Mouse (Mus musculus) heart, embryonic 16.5 days (tissue): ENCODE measurements at regions not wholly inside any gene's neighbourhood (a gene's known extent, or its start where the extent isn't known, plus 50 kb on each side); places are given as distances from the start of the nearest gene placed in this dataset.

Experiments used
- ATAC-seq: fragments of 200-750 bp; cut with Nextera tagmentation; replicated peaks from 2 replicates; pipeline ENCODE4 v1.8.0; 2017; ENCODE audit warnings: moderate number of reproducible peaks; ENCODE audit not compliant: insufficient read depth, low FRiP score; ENCODE audit errors: extremely low read depth
- H3K27ac ChIP-seq: fragments of 300-500 bp; sonication (generic); 2 replicates; pipeline ENCODE4 v1.5.1; 2014; ENCODE audit warnings: mild to moderate bottlenecking, low read length, control low read depth, moderate library complexity
- H3K27me3 ChIP-seq: fragments of 300-500 bp; sonication (generic); 2 replicates; pipeline ENCODE4 v1.6.1; 2014; ENCODE audit warnings: low read length, mixed read lengths; ENCODE audit not compliant: control insufficient read depth, insufficient read depth
- H3K36me3 ChIP-seq: fragments of 300-500 bp; sonication (generic); 2 replicates; pipeline ENCODE4 v1.6.1; 2014; ENCODE audit not compliant: control insufficient read depth, insufficient read depth
- H3K4me1 ChIP-seq: fragments of 300-500 bp; sonication (generic); 2 replicates; pipeline ENCODE4 v1.6.1; 2014; ENCODE audit warnings: low read length, mixed read lengths; ENCODE audit not compliant: control insufficient read depth, insufficient read depth
- H3K4me2 ChIP-seq: fragments of 300-500 bp; sonication (generic); 2 replicates; pipeline ENCODE4 v1.6.1; 2014; ENCODE audit warnings: low read depth, mild to moderate bottlenecking, control low read depth, low read length
- H3K4me3 ChIP-seq: fragments of 300-500 bp; sonication (generic); 2 replicates; pipeline ENCODE4 v1.5.1; 2014; ENCODE audit warnings: mild to moderate bottlenecking, control low read depth, low read length
- H3K9ac ChIP-seq: fragments of 300-500 bp; sonication (generic); 2 replicates; pipeline ENCODE4 v1.6.1; 2014; ENCODE audit warnings: low read length, control low read depth
- H3K9me3 ChIP-seq: fragments of 300-500 bp; sonication (generic); replicated peaks from 2 replicates; pipeline ENCODE4 v1.6.1; 2016; ENCODE audit warnings: low read length; ENCODE audit not compliant: control insufficient read depth
- WGBS: fragments of 180-500 bp; shearing (Covaris S2); extraction: QIAGEN DNeasy Blood & Tissue Kit; methylation state at CpG from one replicate; pipeline ENCODE4 v1.1.7; 2014; 5-methylcytosine and 5-hydroxymethylcytosine counted together

DNA sequence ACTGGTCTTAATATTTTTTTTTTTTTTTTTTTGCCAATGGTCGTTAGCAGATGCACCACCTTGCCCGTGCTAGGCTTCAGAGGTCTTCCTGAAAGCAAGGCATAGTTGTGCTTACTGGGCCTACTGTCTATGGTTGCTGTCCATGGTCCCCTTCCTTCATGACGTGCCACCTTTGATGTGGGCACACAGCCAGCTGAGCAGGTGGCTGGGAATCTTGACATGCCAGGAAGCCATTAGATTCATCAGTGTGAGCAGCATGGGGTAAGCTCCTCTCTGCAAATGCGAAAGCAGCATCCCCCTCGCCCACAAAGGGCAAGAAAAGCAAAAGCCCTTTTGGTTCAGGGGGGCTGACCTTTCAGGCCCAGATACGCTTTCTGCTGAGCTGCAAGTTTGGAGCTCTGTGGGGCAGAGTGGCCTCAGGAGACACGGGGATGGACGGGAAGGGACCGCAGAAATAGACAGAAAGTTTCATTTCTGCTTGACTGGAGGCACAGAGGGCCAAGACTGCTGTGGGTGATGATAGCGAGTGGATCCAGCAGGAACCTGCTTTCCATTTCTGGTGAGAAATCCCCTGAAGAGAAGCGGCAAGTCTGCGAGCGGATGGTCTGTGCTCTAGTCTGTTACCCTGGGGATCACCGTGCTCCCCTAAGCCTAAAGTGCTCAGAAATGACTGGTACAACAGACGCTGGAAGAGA lies 116.8 kb downstream of the Zfp326 start:
- H3K4me3 ChIP-seq = no peak overlapping the region
- H3K4me1 ChIP-seq = no peaks in the 10 kb centered on the region
- no peak overlapping the region for H3K27ac ChIP-seq
- H3K4me2 ChIP-seq = no peak overlapping the region
- no peak for ATAC-seq
- WGBS = 67% methylated on average over 15 of the region's 15 CpGs
- H3K27me3 ChIP-seq = no peaks in the 10 kb centered on the region
- no peaks in the 10 kb centered on the region for H3K36me3 ChIP-seq
- no peak overlapping the region for H3K9ac ChIP-seq
- H3K9me3 ChIP-seq = peaks cover 3% of the 10 kb centered on the region; the same call in 1 of the 2 replicates

DNA sequence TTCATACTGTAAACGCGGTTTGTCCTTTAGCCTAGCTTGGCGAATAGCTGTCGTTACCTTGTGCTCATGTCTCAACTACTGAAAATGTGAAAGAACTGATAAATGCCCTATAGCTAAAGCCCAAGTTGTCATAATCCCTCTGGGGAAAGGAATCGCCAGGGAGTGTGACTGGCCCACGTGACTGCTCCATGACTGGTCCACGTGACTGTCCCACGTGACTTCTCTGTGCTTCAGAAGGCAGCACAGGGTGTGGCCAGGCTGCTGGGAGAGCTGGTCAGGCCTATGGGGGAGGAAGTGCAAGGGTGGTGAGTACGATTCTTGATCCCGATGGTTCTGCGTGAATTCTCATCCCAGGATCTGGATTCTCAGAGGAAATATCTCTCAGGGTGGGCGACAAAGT lies 114.4 kb downstream of the Zfp326 start:
- Histone ChIP-seq H3K4me1 (no peaks in the 10 kb centered on the region), H3K36me3 (no peaks in the 10 kb centered on the region), H3K27me3 (no peaks in the 10 kb centered on the region), H3K4me2 (no peak overlapping the region), H3K9me3 (no peaks in the 10 kb centered on the region), H3K27ac (no peak overlapping the region), H3K9ac (no peak overlapping the region), H3K4me3 (no peak overlapping the region)
- WGBS = 72% methylated on average over 12 of the region's 12 CpGs
- no peak for ATAC-seq

DNA sequence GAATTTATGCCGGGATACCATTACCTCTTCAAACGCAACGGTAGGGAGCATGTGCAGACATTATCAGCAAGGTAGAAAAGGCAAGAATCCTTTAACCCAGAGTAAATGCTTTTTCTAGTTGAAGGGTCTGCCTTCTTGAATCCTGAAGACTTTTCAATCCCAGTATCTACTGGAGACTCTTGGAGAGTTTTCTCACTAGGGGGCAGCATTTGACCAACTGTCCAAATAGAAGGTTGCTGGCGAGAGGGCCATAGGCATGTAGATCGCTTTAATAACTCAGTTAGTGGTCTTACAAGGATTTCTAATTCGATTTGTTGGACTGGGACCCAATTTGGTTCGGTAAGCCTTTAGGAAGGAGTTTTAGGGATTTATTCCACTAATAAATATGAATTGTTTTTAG lies 110.0 kb downstream of the Zfp326 start:
- no peak overlapping the region for H3K4me3 ChIP-seq
- H3K27me3 ChIP-seq = no peaks in the 10 kb centered on the region
- ATAC-seq = no peak
- H3K27ac ChIP-seq = no peak overlapping the region
- H3K9me3 ChIP-seq = no peaks in the 10 kb centered on the region
- no peak overlapping the region for H3K4me2 ChIP-seq
- H3K4me1 ChIP-seq = no peaks in the 10 kb centered on the region
- 36% methylated on average over 7 of the region's 7 CpGs for WGBS
- no peak overlapping the region for H3K9ac ChIP-seq
- no peaks in the 10 kb centered on the region for H3K36me3 ChIP-seq

DNA sequence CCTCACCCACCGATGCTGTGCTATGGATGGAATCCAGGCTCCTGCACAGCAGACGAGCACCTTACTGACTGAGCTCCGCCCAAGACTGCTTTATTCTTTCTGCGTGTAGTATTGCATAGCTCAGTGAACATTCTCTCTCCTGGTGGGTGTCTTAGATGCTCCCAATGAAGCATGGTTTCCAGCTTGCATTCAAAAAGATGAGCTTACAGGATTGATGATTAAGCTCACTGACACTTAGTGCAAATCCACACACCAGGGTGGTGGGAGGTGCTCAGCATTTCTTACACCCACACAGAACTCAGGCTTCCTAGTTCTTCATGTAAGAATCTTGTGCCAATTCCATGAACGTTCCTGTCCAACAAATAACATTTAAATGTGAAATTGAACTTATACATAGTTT lies 106.8 kb downstream of the Zfp326 start:
- Histone ChIP-seq H3K9ac (no peak overlapping the region), H3K27me3 (no peaks in the 10 kb centered on the region), H3K4me2 (no peak overlapping the region), H3K9me3 (no peaks in the 10 kb centered on the region), H3K36me3 (no peaks in the 10 kb centered on the region), H3K4me3 (no peak overlapping the region), H3K27ac (no peak overlapping the region), H3K4me1 (0 out of 2 replicates have a peak, but pooled peaks cover 2% of the 10 kb centered on the region)
- no peak for ATAC-seq
- 74% methylated on average over 5 of the region's 5 CpGs for WGBS

DNA sequence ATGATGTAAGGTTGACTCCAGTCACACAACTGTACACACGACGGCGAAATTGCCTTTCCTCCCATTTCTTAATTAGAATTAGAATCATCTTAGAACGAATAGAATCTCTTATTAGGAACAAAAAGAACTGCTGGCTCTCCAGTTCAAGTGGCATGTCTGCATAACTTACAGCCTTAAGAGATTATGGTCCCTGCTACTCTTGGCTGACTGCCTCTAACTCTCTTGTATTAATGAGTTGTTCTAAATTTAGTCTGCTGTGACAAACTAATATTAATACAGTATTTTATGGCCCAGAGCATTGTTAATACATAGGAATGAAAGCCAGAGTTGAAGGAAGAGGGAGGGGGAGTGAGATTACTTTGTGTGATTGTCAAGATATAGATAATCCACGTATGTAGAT lies 100.4 kb downstream of the Zfp326 start:
- H3K27ac ChIP-seq = peak overlapping the region; percentile 81
- H3K4me3 ChIP-seq = no peak overlapping the region
- H3K27me3 ChIP-seq = no peaks in the 10 kb centered on the region
- H3K9ac ChIP-seq = no peak overlapping the region
- peak; percentile 49 for ATAC-seq
- peak overlapping the region; percentile 51 for H3K4me2 ChIP-seq
- H3K4me1 ChIP-seq = peaks cover 23% of the 10 kb centered on the region
- no peaks in the 10 kb centered on the region for H3K9me3 ChIP-seq
- H3K36me3 ChIP-seq = no peaks in the 10 kb centered on the region
- 28% methylated on average over 5 of the region's 5 CpGs for WGBS

DNA sequence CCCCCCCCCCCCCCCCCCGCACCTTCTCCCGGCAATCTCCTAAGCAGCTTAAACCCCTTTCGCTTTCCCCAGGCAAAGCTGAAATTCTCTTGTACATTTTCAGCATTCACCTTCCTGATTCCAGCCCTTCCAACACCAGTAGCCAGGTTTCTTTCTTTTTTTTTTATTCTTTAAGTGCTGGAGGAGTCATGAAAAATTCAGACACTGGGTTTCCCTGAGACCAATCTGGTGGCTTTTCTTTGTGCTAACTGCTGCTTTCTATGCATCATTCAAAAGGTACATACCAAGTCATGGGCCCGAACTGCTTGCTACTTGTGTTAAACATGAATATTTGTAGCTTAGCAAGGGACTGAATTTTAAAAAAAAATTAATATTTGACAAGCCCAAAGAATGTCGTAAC lies 99.7 kb downstream of the Zfp326 start:
- Histone ChIP-seq H3K4me3 (peak overlapping the region; percentile 23), H3K9me3 (no peaks in the 10 kb centered on the region)

DNA sequence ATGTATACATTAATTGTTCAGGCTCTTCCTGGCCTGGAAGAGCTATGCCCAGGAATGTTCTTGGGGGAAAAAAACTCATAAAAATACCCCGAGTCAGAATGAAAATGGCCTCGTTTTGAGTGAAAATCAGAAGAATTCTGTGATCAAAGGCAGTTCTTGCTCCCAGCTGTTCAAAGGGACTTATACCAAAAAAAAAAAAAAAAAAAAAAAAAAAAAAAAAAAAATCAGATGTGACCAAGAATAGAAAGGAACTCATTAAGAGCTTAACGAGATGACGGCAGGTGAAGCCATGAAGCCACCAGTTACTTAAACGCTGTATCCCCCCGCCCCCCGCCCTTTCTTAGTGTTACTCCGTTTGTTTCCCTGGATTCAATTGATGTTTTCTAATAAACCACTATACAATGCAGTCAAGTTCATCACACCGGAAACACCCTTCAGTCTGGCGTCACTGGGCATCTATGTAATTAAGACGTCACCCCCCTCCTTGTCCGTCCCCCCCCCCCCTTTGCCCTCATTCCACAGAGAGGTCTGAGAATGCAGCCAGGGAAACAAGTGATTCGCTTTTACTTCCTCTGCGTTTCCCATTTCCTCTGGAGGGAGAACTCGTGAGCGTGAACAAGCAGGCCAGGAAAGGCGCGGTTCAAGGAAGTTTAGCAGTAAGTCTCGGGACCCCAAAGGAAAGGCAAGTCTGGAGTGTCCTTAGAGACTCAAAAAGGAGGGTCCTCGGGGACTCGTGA lies 99.1 kb downstream of the Zfp326 start:
- Histone ChIP-seq H3K4me2 (peak overlapping the region; percentile 55), H3K9me3 (no peaks in the 10 kb centered on the region), H3K9ac (no peak overlapping the region), H3K4me3 (peak overlapping the region; percentile 23), H3K27ac (no peak overlapping the region; the same call in 1 of the 2 replicates), H3K27me3 (no peaks in the 10 kb centered on the region), H3K36me3 (no peaks in the 10 kb centered on the region), H3K4me1 (peaks cover 23% of the 10 kb centered on the region)
- WGBS = 48% methylated on average over 20 of the region's 21 CpGs
- no peak for ATAC-seq

More for the DNA sequence above, 99.7 kb downstream of the Zfp326 start:
- 58% methylated on average over 5 of the region's 5 CpGs for WGBS
- H3K27me3 ChIP-seq = no peaks in the 10 kb centered on the region
- H3K9ac ChIP-seq = no peak overlapping the region
- peak overlapping the region; percentile 39; the same call in 1 of the 2 replicates for H3K27ac ChIP-seq
- H3K4me1 ChIP-seq = peaks cover 23% of the 10 kb centered on the region
- peak overlapping the region; percentile 55 for H3K4me2 ChIP-seq
- H3K36me3 ChIP-seq = no peaks in the 10 kb centered on the region
- ATAC-seq = no peak

DNA sequence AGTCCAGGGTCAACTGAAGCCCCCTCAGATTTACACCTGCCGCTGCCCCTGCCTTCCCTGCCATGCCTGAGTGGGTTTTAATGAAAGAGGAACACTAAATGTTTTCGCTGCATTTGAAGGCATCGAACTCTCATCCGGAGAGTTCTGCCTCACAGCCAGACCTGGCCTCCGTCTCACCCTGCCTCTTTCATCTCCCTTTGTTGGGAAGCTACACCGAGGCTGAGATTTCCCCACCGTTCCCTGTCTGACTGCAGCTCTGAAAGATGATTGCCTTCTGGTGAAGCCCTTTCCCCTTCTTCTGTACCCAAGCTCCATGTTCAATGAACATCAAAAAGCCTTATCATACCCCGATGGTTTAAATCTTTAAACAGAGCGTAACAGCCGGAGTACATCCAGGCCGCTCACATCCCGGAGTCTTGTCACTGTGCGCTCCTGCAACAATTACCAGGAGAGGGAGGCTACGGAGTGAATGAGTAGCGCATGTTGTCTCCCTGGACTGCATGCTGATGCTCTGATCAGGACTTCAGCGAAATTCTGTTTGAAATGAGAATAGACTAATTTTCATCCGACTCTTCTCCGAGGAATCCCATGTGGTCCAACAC lies 98.3 kb downstream of the Zfp326 start:
- Histone ChIP-seq H3K36me3 (no peaks in the 10 kb centered on the region), H3K4me3 (no peak overlapping the region), H3K4me2 (no peak overlapping the region), H3K27ac (no peak overlapping the region), H3K4me1 (peaks cover 23% of the 10 kb centered on the region), H3K9ac (no peak overlapping the region), H3K9me3 (no peaks in the 10 kb centered on the region), H3K27me3 (no peaks in the 10 kb centered on the region)
- ATAC-seq = no peak
- 79% methylated on average over 18 of the region's 18 CpGs for WGBS
